Comparison of ENCODE assay signal across 15 mouse cellular contexts in the genomic region with DNA sequence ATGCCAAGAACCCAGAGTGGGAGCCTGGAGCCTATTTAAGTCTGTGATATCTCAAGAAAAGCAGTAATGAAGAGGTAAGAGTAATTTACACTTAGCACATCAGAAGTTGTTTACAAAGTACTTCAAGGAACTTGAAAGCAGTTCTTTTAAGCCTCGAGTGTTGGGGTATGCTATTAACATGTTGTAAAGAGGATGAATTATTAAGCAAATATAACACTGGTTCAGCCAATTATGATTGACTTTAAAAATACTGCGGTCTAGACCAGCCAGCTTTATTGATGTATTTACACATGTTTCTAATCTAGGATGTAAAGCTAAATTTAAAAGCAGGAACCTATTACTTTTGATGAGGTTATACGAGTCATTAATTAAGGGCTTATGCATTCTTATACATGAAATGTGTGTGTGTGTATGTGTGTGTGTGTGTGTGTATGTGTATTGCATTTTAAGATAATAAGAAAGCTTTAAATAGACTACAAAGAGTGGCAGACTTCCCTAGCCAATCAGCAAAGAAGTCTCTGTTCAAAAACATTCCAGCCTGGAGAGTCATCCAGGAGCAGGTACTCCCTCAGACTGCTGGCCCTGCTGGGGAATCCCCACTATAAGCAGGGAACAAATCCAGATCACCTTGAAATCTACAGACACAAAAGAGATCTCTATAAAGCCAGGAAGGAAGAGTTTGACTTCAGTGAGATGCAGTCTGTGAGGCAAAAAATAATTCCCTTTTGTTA. TPM values are rescaled to one million over a fixed set of nuclear protein-coding genes. Genes with fewer than 3 reads are reported as not detected.
A peak's percentile ranks its signal among the peaks of the same experiment; 100 is the strongest.
DNase-seq lines count a peak whose midpoint lies in the region; ATAC-seq and TF ChIP-seq lines count a peak whose summit lies in the region.
"Had no signal": no experiment of that assay in that cellular context is flagged by ENCODE, and none has a peak within 500 bp of the region (broad histone marks: within the 10 kb centered on the region; RNA-seq: fewer than 3 reads in every experiment).

No protein-coding gene starts in this region.

- no peak for TF ChIP-seq CTCF in spleen, adult 2 months (IDR thresholded peaks at IDR 0.05; ENCODE audit: extremely low read depth, insufficient read depth, insufficient read length, insufficient replicate concordance)

- no peak overlapping the region for H3K9ac ChIP-seq in kidney, embryonic 16.5 days (replicated peaks; ENCODE audit: low read length)
- no peak overlapping the region for H3K9ac ChIP-seq in stomach, embryonic 16.5 days (ENCODE audit: low read length)
- H3K9ac ChIP-seq: hindbrain, embryonic 15.5 days had no signal

- no peaks in the 10 kb centered on the region for H3K27me3 ChIP-seq in heart, embryonic 10.5 days (ENCODE audit: insufficient read depth, poor library complexity, severe bottlenecking)
- H3K27me3 ChIP-seq in kidney, embryonic 16.5 days (ENCODE audit: insufficient read depth, low read length), result no peaks in the 10 kb centered on the region
- no peaks in the 10 kb centered on the region for H3K27me3 ChIP-seq in spleen, adult 2 months (ENCODE audit: control insufficient read depth, insufficient read depth, low read length)
- H3K27me3 ChIP-seq in stomach, embryonic 16.5 days (ENCODE audit: control insufficient read depth, insufficient read depth, low read length), result no peaks in the 10 kb centered on the region
- H3K27me3 ChIP-seq: hindbrain, embryonic 15.5 days had no signal

- DNase-seq in heart, embryonic 10.5 days (ENCODE audit: low spot score), result no peak
- no peak for DNase-seq in heart, adult 9 months (ENCODE audit: low spot score in 2 of 2)
- DNase-seq in kidney, postnatal 25 days, result no peak
- no peak for DNase-seq in spleen, adult 2 months (ENCODE audit: low read depth in 1 of 2, low spot score in 2 of 2)
- no peak for DNase-seq in spleen, adult 18-20 months
- no peak for DNase-seq in urinary bladder, postnatal 25 days (ENCODE audit: low spot score)
- DNase-seq: adrenal gland, postnatal 25 days; B cell, adult 2 months; gastrocnemius, postnatal 36 days; right cerebral cortex, adult 18-20 months; thymus, adult 2 months had no signal

- no peaks in the 10 kb centered on the region for H3K36me3 ChIP-seq in heart, embryonic 10.5 days
- no peaks in the 10 kb centered on the region for H3K36me3 ChIP-seq in kidney, embryonic 16.5 days (ENCODE audit: insufficient read depth, low read length)
- H3K36me3 ChIP-seq in spleen, adult 2 months (ENCODE audit: control insufficient read depth, insufficient read depth, low read length), result no peaks in the 10 kb centered on the region
- no peaks in the 10 kb centered on the region for H3K36me3 ChIP-seq in stomach, embryonic 16.5 days (ENCODE audit: control insufficient read depth, insufficient read depth, low read length)
- H3K36me3 ChIP-seq: hindbrain, embryonic 15.5 days had no signal

- H3K9me3 ChIP-seq in heart, embryonic 10.5 days, result 0 out of 2 replicates have a peak, but pooled peaks cover 3% of the 10 kb centered on the region
- H3K9me3 ChIP-seq in kidney, embryonic 16.5 days (ENCODE audit: low read length), result no peaks in the 10 kb centered on the region
- no peaks in the 10 kb centered on the region for H3K9me3 ChIP-seq in stomach, embryonic 16.5 days (replicated peaks; ENCODE audit: control insufficient read depth, low read length)
- H3K9me3 ChIP-seq: hindbrain, embryonic 15.5 days had no signal

- WGBS in heart, embryonic 10.5 days, result 69% methylated on average over 3 of the region's 3 CpGs
- 36% methylated on average over 3 of the region's 3 CpGs for WGBS in kidney, embryonic 16.5 days
- WGBS in spleen, adult 2 months, result 73% methylated on average over 3 of the region's 3 CpGs
- 36% methylated on average over 3 of the region's 3 CpGs for WGBS in stomach, embryonic 16.5 days

- H3K4me2 ChIP-seq in kidney, embryonic 16.5 days (replicated peaks; ENCODE audit: low read depth, low read length), result no peak overlapping the region
- no peak overlapping the region for H3K4me2 ChIP-seq in stomach, embryonic 16.5 days (ENCODE audit: low read depth, low read length)
- H3K4me2 ChIP-seq: hindbrain, embryonic 15.5 days had no signal

- TF ChIP-seq POLR2A in spleen, adult 2 months (IDR thresholded peaks at IDR 0.05; ENCODE audit: low read depth, low read length), result no peak

- peaks cover 25% of the 10 kb centered on the region for H3K4me1 ChIP-seq in heart, embryonic 10.5 days
- H3K4me1 ChIP-seq in kidney, embryonic 16.5 days (ENCODE audit: insufficient read depth, low read length), result peaks cover 52% of the 10 kb centered on the region
- no peaks in the 10 kb centered on the region for H3K4me1 ChIP-seq in spleen, adult 2 months (ENCODE audit: control insufficient read depth, insufficient read depth, insufficient read length)
- peaks cover 25% of the 10 kb centered on the region for H3K4me1 ChIP-seq in stomach, embryonic 16.5 days (ENCODE audit: control insufficient read depth, insufficient read depth, low read length)
- H3K4me1 ChIP-seq: hindbrain, embryonic 15.5 days had no signal

- H3K4me3 ChIP-seq in heart, embryonic 10.5 days, result no peak overlapping the region
- H3K4me3 ChIP-seq in kidney, embryonic 16.5 days (ENCODE audit: low read length), result no peak overlapping the region
- H3K4me3 ChIP-seq in spleen, adult 2 months (ENCODE audit: extremely low read depth, insufficient read depth, insufficient read length), result no peak overlapping the region
- no peak overlapping the region for H3K4me3 ChIP-seq in stomach, embryonic 16.5 days (replicated peaks; ENCODE audit: low read length)
- H3K4me3 ChIP-seq: hindbrain, embryonic 15.5 days; layer of hippocampus, adult 2 months had no signal

- peak; percentile 25; the same call in 1 of the 2 replicates for ATAC-seq in kidney, embryonic 16.5 days (ENCODE audit: low FRiP score, low TSS enrichment)
- ATAC-seq in stomach, embryonic 16.5 days (ENCODE audit: insufficient read depth, low FRiP score), result no peak

- peak overlapping the region; percentile 56; the same call in 1 of the 2 replicates for H3K27ac ChIP-seq in heart, embryonic 10.5 days
- H3K27ac ChIP-seq in kidney, embryonic 16.5 days (ENCODE audit: low read length), result peak overlapping the region; percentile 77
- peak overlapping the region; percentile 14; the same call in 1 of the 2 replicates for H3K27ac ChIP-seq in spleen, adult 2 months (ENCODE audit: insufficient read depth, low read length)
- H3K27ac ChIP-seq in stomach, embryonic 16.5 days (ENCODE audit: low read length), result peak overlapping the region; percentile 66
- H3K27ac ChIP-seq: hindbrain, embryonic 15.5 days; layer of hippocampus, adult 2 months had no signal

RNA-seq across cellular contexts. Expression of gene Gm5269, which starts 23.6 kb away (rescaled TPM):
- not detected in 2 replicates for polyA plus RNA-seq in heart, embryonic 10.5 days (2016; fragmentation: Nextera tagmentation; extraction: Ambion mirVana)
- polyA plus RNA-seq in kidney, embryonic 16.5 days (2015; fragmentation: Nextera tagmentation; extraction: Ambion mirVana), result not detected in 2 replicates
- polyA plus RNA-seq in spleen, adult 2 months (2012; rRNA removed), result not detected in 2 replicates
- polyA plus RNA-seq in stomach, embryonic 16.5 days (2015; fragmentation: Nextera tagmentation; extraction: Ambion mirVana), result not detected in 2 replicates
- polyA plus RNA-seq: hindbrain, embryonic 15.5 days; thymus, adult 2 months had no signal

RNA-seq across cellular contexts. Expression of gene Slc40a1, which starts 59.9 kb away (rescaled TPM):
- 12.5 and 13.2 TPM in 2 replicates for polyA plus RNA-seq in heart, embryonic 10.5 days (2016; fragmentation: Nextera tagmentation; extraction: Ambion mirVana)
- 111 and 113 TPM in 2 replicates for polyA plus RNA-seq in kidney, embryonic 16.5 days (2015; fragmentation: Nextera tagmentation; extraction: Ambion mirVana)
- polyA plus RNA-seq in spleen, adult 2 months (2012; rRNA removed), result 37.9 and 62.6 TPM in 2 replicates
- polyA plus RNA-seq in stomach, embryonic 16.5 days (2015; fragmentation: Nextera tagmentation; extraction: Ambion mirVana), result 123 and 142 TPM in 2 replicates

Comparison
In these comparisons a context has a peak if more than half of its experiments do, and no peak if none do; other contexts are left out.
1. H3K27ac ChIP-seq: peak in every context shown above with its lines; median percentile 77 in kidney, embryonic 16.5 days; 66 in stomach, embryonic 16.5 days; 56 in heart, embryonic 10.5 days; 14 in spleen, adult 2 months.